Mouse (Mus musculus): ENCODE measurements at regions not wholly inside any gene's neighbourhood (a gene's known extent, or its start where the extent isn't known, plus 50 kb on each side); places are given as distances from the start of the nearest gene placed in this dataset.

- no peak overlapping the region for H3K4me3 ChIP-seq (ENCODE audit: low read depth, low read length)
- H3K36me3 ChIP-seq (ENCODE audit: control insufficient read depth, insufficient read depth, low read length) = no peaks in the 10 kb centered on the region
- no peak for ATAC-seq (replicated peaks; ENCODE audit: insufficient number of reproducible peaks, low FRiP score, low TSS enrichment)
- H3K27ac ChIP-seq (ENCODE audit: low read depth, low read length) = no peak overlapping the region
- no peak overlapping the region for H3K4me2 ChIP-seq
- 85% methylated on average over 7 of the region's 7 CpGs for WGBS (ENCODE audit: insufficient replicate concordance)
- peaks cover 12% of the 10 kb centered on the region; the same call in 1 of the 2 replicates for H3K4me1 ChIP-seq (ENCODE audit: control insufficient read depth, insufficient read depth, low read length)
- H3K9me3 ChIP-seq (replicated peaks; ENCODE audit: control insufficient read depth, low read length) = no peaks in the 10 kb centered on the region
- no peaks in the 10 kb centered on the region for H3K27me3 ChIP-seq (ENCODE audit: control insufficient read depth, insufficient read depth, low read length)
- no peak overlapping the region for H3K9ac ChIP-seq (ENCODE audit: low read depth, low read length)
Measured at GRCm38 (mm10) chr12:79890291-79890690, 222.5 kb downstream of the Zfp36l1 start.

GRCm38 (mm10) chr12:79888812-79889211 lies 224.0 kb downstream of the Zfp36l1 start:
- Histone ChIP-seq H3K4me1 (ENCODE audit: control insufficient read depth, insufficient read depth, low read length) (peaks cover 12% of the 10 kb centered on the region; the same call in 1 of the 2 replicates), H3K27ac (ENCODE audit: low read depth, low read length) (no peak overlapping the region), H3K9me3 (replicated peaks; ENCODE audit: control insufficient read depth, low read length) (no peaks in the 10 kb centered on the region), H3K36me3 (ENCODE audit: control insufficient read depth, insufficient read depth, low read length) (no peaks in the 10 kb centered on the region), H3K9ac (ENCODE audit: low read depth, low read length) (no peak overlapping the region), H3K27me3 (ENCODE audit: control insufficient read depth, insufficient read depth, low read length) (no peaks in the 10 kb centered on the region), H3K4me3 (ENCODE audit: low read depth, low read length) (no peak overlapping the region), H3K4me2 (no peak overlapping the region)
- ATAC-seq (replicated peaks; ENCODE audit: insufficient number of reproducible peaks, low FRiP score, low TSS enrichment) = no peak
- WGBS (ENCODE audit: insufficient replicate concordance) = 76% methylated on average over 4 of the region's 4 CpGs

- ATAC-seq (replicated peaks; ENCODE audit: insufficient number of reproducible peaks, low FRiP score, low TSS enrichment) = no peak
- H3K9ac ChIP-seq (ENCODE audit: low read depth, low read length) = no peak overlapping the region
- 76% methylated on average over 4 of the region's 4 CpGs for WGBS (ENCODE audit: insufficient replicate concordance)
- no peak overlapping the region for H3K27ac ChIP-seq (ENCODE audit: low read depth, low read length)
- H3K27me3 ChIP-seq (ENCODE audit: control insufficient read depth, insufficient read depth, low read length) = no peaks in the 10 kb centered on the region
- no peaks in the 10 kb centered on the region for H3K36me3 ChIP-seq (ENCODE audit: control insufficient read depth, insufficient read depth, low read length)
- H3K4me2 ChIP-seq = no peak overlapping the region
- H3K4me3 ChIP-seq (ENCODE audit: low read depth, low read length) = no peak overlapping the region
- no peaks in the 10 kb centered on the region for H3K9me3 ChIP-seq (replicated peaks; ENCODE audit: control insufficient read depth, low read length)
- H3K4me1 ChIP-seq (ENCODE audit: control insufficient read depth, insufficient read depth, low read length) = peaks cover 12% of the 10 kb centered on the region; the same call in 1 of the 2 replicates
Measured at GRCm38 (mm10) chr12:79888086-79888485, 224.7 kb downstream of the Zfp36l1 start.

- H3K4me3 ChIP-seq (ENCODE audit: low read depth, low read length) = no peak overlapping the region
- no peak overlapping the region for H3K27ac ChIP-seq (ENCODE audit: low read depth, low read length)
- 57% methylated on average over 12 of the region's 12 CpGs for WGBS (ENCODE audit: insufficient replicate concordance)
- no peaks in the 10 kb centered on the region for H3K9me3 ChIP-seq (replicated peaks; ENCODE audit: control insufficient read depth, low read length)
- ATAC-seq (replicated peaks; ENCODE audit: insufficient number of reproducible peaks, low FRiP score, low TSS enrichment) = no peak
- H3K9ac ChIP-seq (ENCODE audit: low read depth, low read length) = no peak overlapping the region
- H3K27me3 ChIP-seq (ENCODE audit: control insufficient read depth, insufficient read depth, low read length) = no peaks in the 10 kb centered on the region
- no peaks in the 10 kb centered on the region for H3K36me3 ChIP-seq (ENCODE audit: control insufficient read depth, insufficient read depth, low read length)
- H3K4me2 ChIP-seq = no peak overlapping the region
- peaks cover 12% of the 10 kb centered on the region; the same call in 1 of the 2 replicates for H3K4me1 ChIP-seq (ENCODE audit: control insufficient read depth, insufficient read depth, low read length)
Measured at GRCm38 (mm10) chr12:79887225-79887886, 225.5 kb downstream of the Zfp36l1 start.

- no peak overlapping the region for H3K9ac ChIP-seq (ENCODE audit: low read depth, low read length)
- no peaks in the 10 kb centered on the region for H3K27me3 ChIP-seq (ENCODE audit: control insufficient read depth, insufficient read depth, low read length)
- no peak overlapping the region for H3K4me2 ChIP-seq
- peaks cover 13% of the 10 kb centered on the region; the same call in 1 of the 2 replicates for H3K4me1 ChIP-seq (ENCODE audit: control insufficient read depth, insufficient read depth, low read length)
- H3K27ac ChIP-seq (ENCODE audit: low read depth, low read length) = no peak overlapping the region
- H3K9me3 ChIP-seq (replicated peaks; ENCODE audit: control insufficient read depth, low read length) = no peaks in the 10 kb centered on the region
- no peaks in the 10 kb centered on the region for H3K36me3 ChIP-seq (ENCODE audit: control insufficient read depth, insufficient read depth, low read length)
- H3K4me3 ChIP-seq (ENCODE audit: low read depth, low read length) = no peak overlapping the region
- 66% methylated on average over 3 of the region's 3 CpGs for WGBS (ENCODE audit: insufficient replicate concordance)
- ATAC-seq (replicated peaks; ENCODE audit: insufficient number of reproducible peaks, low FRiP score, low TSS enrichment) = no peak
Measured at GRCm38 (mm10) chr12:79886494-79886893, 226.3 kb downstream of the Zfp36l1 start.

GRCm38 (mm10) chr12:79885286-79885685 lies 227.5 kb downstream of the Zfp36l1 start:
- no peak for ATAC-seq (replicated peaks; ENCODE audit: insufficient number of reproducible peaks, low FRiP score, low TSS enrichment)
- peaks cover 18% of the 10 kb centered on the region for H3K4me1 ChIP-seq (ENCODE audit: control insufficient read depth, insufficient read depth, low read length)
- no peaks in the 10 kb centered on the region for H3K36me3 ChIP-seq (ENCODE audit: control insufficient read depth, insufficient read depth, low read length)
- no peak overlapping the region for H3K4me2 ChIP-seq
- H3K27ac ChIP-seq (ENCODE audit: low read depth, low read length) = no peak overlapping the region
- no peak overlapping the region for H3K4me3 ChIP-seq (ENCODE audit: low read depth, low read length)
- 76% methylated on average over 2 of the region's 2 CpGs for WGBS (ENCODE audit: insufficient replicate concordance)
- no peaks in the 10 kb centered on the region for H3K9me3 ChIP-seq (replicated peaks; ENCODE audit: control insufficient read depth, low read length)
- no peaks in the 10 kb centered on the region for H3K27me3 ChIP-seq (ENCODE audit: control insufficient read depth, insufficient read depth, low read length)
- no peak overlapping the region for H3K9ac ChIP-seq (ENCODE audit: low read depth, low read length)

GRCm38 (mm10) chr12:79883651-79884050 lies 229.2 kb downstream of the Zfp36l1 start:
- Histone ChIP-seq H3K9ac (ENCODE audit: low read depth, low read length) (no peak overlapping the region), H3K4me1 (ENCODE audit: control insufficient read depth, insufficient read depth, low read length) (peaks cover 32% of the 10 kb centered on the region)

GRCm38 (mm10) chr12:79880751-79881261 lies 232.0 kb downstream of the Zfp36l1 start:
- ATAC-seq (replicated peaks; ENCODE audit: insufficient number of reproducible peaks, low FRiP score, low TSS enrichment) = no peak
- Histone ChIP-seq H3K9ac (ENCODE audit: low read depth, low read length) (no peak overlapping the region), H3K4me2 (no peak overlapping the region), H3K27me3 (ENCODE audit: control insufficient read depth, insufficient read depth, low read length) (no peaks in the 10 kb centered on the region), H3K4me1 (ENCODE audit: control insufficient read depth, insufficient read depth, low read length) (peaks cover 27% of the 10 kb centered on the region), H3K9me3 (replicated peaks; ENCODE audit: control insufficient read depth, low read length) (no peaks in the 10 kb centered on the region), H3K4me3 (ENCODE audit: low read depth, low read length) (no peak overlapping the region), H3K27ac (ENCODE audit: low read depth, low read length) (no peak overlapping the region; the same call in 1 of the 2 replicates), H3K36me3 (ENCODE audit: control insufficient read depth, insufficient read depth, low read length) (no peaks in the 10 kb centered on the region)
- WGBS (ENCODE audit: insufficient replicate concordance) = 63% methylated on average over 18 of the region's 18 CpGs

More at GRCm38 (mm10) chr12:79883651-79884050, 229.2 kb downstream of the Zfp36l1 start:
- Histone ChIP-seq H3K9me3 (replicated peaks; ENCODE audit: control insufficient read depth, low read length) (no peaks in the 10 kb centered on the region), H3K27me3 (ENCODE audit: control insufficient read depth, insufficient read depth, low read length) (no peaks in the 10 kb centered on the region), H3K4me3 (ENCODE audit: low read depth, low read length) (no peak overlapping the region), H3K27ac (ENCODE audit: low read depth, low read length) (no peak overlapping the region), H3K4me2 (no peak overlapping the region), H3K36me3 (ENCODE audit: control insufficient read depth, insufficient read depth, low read length) (no peaks in the 10 kb centered on the region)
- ATAC-seq (replicated peaks; ENCODE audit: insufficient number of reproducible peaks, low FRiP score, low TSS enrichment) = no peak
- WGBS (ENCODE audit: insufficient replicate concordance) = 89% methylated on average over 4 of the region's 4 CpGs

- 67% methylated on average over 4 of the region's 4 CpGs for WGBS (ENCODE audit: insufficient replicate concordance)
- Histone ChIP-seq H3K36me3 (ENCODE audit: control insufficient read depth, insufficient read depth, low read length) (no peaks in the 10 kb centered on the region), H3K9ac (ENCODE audit: low read depth, low read length) (no peak overlapping the region), H3K4me1 (ENCODE audit: control insufficient read depth, insufficient read depth, low read length) (peaks cover 27% of the 10 kb centered on the region), H3K27ac (ENCODE audit: low read depth, low read length) (no peak overlapping the region), H3K4me3 (ENCODE audit: low read depth, low read length) (no peak overlapping the region), H3K4me2 (no peak overlapping the region), H3K27me3 (ENCODE audit: control insufficient read depth, insufficient read depth, low read length) (no peaks in the 10 kb centered on the region), H3K9me3 (replicated peaks; ENCODE audit: control insufficient read depth, low read length) (peaks cover 2% of the 10 kb centered on the region; the same call in 1 of the 2 replicates)
- ATAC-seq (replicated peaks; ENCODE audit: insufficient number of reproducible peaks, low FRiP score, low TSS enrichment) = no peak
Measured at GRCm38 (mm10) chr12:79880346-79880745, 232.5 kb downstream of the Zfp36l1 start.

Data from heart, embryonic 11.5 days (tissue).